Mouse (Mus musculus): ENCODE results near the gene Nampt.

GRCm38 (mm10) chr12:32890455-32890854, 71.1 kb downstream of the Nampt start:
- TF ChIP-seq EP300 (optimal IDR thresholded peaks at IDR 0.05) (no peak), CTCF (IDR thresholded peaks at IDR 0.05; ENCODE audit: low read depth) (no peak)

Measured in stomach, postnatal 0 days (tissue).